Mouse (Mus musculus) spleen, adult 12 weeks (tissue): ENCODE results near the gene E2f8.

ENCODE experiments used
- DNase-seq: peaks from one replicate; pipeline ENCODE4 v3.0.0; 2022; ENCODE audit warnings: low spot score

E2f8 gene

GRCm38 (mm10) chr7:48891029-48891428, 9.6 kb upstream of the E2f8 start:
- DNase-seq, result no peak

DNA sequence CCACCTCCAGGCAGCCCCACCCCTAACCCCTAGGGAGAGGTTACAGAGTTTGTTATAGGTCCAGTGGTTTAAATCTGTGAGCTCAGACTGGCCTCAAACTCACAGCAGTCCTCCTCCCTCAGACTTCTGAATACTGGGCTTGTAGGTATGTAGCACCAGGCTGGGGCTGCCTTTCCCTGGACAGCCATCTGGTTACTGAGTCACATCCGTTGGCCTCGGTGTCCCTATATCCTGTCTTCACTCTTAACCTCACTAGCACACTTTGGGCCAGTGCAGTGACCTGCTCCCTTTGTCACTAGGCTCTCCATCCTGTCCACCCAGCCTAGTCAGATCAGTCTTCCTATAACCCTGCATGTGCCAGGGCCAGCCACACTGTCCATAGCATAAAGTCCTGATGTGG, 7.4 kb upstream of the E2f8 start:
- DNase-seq, result no peak

DNA sequence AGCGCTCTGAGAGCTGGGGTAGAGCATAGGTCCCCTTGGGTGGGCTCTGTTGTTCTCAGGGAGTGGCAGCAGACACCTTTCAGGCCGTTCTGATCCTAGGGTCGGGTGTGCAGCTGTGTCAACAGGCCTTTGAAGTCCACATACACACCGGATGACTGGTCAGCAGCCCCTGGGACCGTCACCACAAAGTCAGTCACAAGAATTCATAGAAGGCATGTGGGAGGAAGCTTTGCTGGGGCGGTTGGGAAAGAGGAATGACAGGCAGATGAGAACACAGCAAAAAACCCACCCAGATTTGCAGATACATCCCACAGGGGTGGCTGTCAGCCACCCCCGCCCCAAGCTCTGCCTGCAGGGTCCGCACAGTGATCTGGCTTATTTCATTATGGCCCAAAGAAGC, 6.6 kb upstream of the E2f8 start:
- no peak for DNase-seq

DNA sequence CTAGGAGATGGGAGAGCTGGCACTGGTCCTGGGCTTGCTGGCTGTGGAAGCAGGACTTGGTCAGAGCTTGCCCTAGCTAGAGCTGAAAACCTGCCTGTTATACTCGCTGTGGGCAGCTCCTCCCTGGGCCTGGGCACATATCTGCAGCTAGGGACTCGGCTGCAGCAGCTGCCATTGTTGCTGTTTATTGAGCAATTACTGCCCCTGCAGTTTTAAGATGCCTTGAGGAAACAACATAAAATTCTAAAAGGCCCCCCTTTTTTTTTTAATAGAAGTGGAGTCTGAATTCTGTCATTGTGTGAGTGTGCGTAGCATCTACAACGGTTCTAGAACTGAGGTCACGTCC, 2.8 kb upstream of the E2f8 start:
- DNase-seq, result no peak

- no peak for DNase-seq
Measured at GRCm38 (mm10) chr7:48883525-48884265, 2.3 kb upstream of the E2f8 start.

- peak; percentile 38 for DNase-seq
Measured at GRCm38 (mm10) chr7:48881971-48882609, 694 bp upstream of the E2f8 start.

DNA sequence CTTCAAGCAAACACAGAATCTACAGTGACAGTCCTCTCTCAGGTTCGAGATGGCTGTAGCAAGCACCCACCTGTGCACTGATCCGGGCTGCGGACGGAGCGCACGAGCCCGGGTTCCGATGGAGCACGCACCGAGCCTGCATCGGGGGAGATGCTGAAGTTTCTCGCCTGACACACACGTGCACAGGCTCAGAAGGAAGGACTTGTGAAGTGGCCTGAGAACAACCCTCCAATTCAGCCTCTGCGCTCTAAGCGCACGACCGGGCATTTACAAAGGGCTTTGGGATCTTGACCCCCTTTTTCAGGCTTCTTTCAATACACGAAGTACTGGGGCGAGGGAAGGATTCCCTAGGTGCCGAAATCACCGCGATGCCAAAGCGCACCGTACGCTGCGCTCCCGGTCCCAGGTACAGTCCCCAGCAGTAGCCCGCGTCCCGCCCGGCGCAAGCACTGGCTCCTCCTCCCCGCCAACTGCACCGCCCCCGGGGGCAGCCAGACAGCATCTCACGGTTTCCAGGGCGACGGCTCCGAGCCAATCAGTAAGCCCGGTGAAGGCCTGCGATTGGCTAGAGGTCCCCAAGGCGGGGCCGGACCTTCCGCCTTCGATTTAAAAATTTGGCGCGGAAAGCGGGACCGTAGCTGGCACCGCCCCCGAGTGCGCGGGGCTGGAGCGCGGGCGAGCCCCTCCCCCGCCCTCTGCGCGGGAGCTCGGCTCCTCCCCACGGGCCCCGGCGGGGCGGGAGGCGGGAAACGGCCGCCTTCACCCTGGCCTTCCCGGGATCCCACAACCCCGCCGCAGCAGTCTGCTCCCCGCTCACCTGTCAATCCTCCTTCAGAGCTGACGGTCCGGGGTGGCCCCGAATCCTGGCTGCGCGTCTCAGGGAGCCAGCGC, 560 bp downstream of the E2f8 start:
- DNase-seq, result peak; percentile 96

DNA sequence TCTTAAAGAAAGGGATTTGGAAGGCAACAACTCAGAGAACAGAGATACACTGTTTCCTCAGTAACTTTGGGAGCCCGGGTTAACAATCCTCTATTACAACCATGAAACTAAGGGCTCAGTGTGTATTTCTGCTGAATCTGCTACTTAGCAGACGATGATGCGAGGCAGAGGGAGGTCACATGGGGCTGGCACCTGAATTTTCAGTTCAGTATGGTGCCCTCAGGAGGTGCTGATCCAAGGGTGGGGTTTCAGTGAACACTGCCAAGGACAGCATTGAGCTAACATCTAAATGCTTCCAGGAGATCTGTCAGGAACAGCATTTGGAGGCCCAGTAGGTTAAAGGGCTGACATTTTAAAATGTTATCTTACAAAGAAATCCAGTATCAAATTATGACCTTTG, 1.8 kb downstream of the E2f8 start:
- no peak for DNase-seq

DNA sequence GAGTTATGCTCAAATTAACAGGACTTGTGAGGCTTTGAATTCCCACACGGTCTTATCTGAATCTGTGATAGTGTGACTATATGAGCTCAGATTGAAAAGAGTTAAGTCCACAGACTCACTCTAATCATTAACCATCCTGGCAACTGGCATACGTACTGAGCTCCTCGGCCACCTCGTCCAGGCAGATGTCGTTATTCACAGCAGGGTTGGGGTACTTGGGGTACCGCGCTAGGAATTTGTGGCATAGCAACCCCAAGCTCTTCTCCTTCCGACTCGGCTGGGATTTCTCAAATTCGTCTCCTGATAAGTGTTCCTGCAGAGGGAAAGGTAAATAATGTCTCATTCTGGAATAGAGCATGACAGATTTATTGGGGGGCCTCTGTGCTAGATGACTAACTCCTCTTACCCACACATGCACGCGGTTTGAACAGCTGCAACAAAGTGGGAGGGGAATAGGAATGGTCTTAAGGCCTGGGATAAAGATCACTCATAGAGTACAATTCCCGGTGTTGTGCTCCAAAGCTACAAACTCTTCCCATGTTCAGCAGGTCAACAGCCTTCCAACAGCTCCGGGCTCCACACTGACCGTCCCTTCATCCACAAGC, 3.5 kb downstream of the E2f8 start:
- DNase-seq, result no peak

- peak; percentile 23 for DNase-seq
Measured at GRCm38 (mm10) chr7:48876526-48876925, 4.9 kb downstream of the E2f8 start.

DNA sequence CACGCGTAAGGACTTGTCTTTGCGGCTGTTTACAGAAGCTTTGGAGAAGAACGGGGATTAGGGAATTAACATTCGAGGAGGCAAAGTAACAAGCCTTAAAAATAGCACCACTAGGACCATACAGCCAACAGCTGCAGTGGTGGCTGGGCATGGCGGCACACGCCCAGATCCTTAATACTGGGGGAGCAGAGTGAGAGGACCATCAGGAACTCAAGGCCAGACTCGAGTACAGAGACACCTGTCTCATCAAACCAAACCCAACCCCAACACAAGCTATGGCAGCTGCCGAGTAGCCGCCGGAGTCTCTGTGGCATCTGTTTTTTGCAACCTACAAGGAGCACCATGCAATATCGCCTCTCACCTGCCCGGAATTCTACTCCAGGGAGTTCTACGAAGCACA, 6.3 kb downstream of the E2f8 start:
- no peak for DNase-seq

GRCm38 (mm10) chr7:48871292-48871691, 10.1 kb downstream of the E2f8 start:
- no peak for DNase-seq

DNA sequence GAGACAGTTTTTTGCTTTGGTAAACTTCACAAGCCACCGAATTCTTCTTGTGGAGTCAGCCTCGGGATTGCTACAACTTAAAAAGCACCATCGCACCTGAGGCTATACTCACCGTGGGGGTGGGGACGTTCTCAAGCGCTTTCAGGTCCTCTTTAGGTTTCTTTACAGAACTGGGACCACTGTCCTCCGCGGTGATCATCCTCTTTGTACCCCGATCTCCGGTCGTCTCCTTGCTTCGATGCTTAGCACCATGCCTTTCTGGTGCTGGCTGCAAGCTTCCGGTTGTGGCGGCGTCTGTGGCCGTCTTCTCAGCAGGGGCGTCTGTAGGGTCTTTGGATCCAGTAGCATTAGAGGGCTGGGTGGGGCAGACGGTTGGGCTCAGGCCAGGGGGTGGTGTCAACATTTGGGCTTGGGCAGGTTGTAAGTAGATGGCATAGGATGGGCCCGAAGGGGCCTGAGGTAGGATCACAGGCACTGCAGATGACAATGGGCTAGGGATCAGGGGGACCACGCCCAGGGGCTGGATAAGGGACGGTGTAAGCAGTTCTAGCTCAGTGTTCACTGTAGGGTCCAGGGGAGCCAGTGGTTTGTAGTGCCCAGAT, 10.7 kb downstream of the E2f8 start:
- no peak for DNase-seq

DNA sequence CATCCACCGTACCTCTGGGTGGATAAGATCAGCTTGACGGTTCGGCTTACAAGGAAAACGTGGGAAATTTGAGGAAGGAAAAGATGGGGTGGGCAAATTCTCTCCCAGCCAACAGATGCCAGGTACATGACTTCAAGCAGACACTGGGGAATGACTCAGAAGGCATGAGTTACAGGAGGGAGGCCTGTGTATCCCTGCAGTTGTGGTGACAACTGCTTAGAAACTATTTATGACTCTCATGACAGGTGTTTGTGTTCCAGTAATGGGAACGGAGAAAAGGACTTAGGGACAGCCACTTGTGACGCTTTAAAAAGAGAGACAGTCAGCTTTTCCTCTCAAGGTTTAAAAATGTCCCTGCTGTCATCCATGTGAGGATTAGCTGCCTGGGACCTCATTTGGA, 11.3 kb downstream of the E2f8 start:
- DNase-seq, result no peak

- DNase-seq, result no peak
Measured at GRCm38 (mm10) chr7:48867576-48867975, 13.8 kb downstream of the E2f8 start.

DNA sequence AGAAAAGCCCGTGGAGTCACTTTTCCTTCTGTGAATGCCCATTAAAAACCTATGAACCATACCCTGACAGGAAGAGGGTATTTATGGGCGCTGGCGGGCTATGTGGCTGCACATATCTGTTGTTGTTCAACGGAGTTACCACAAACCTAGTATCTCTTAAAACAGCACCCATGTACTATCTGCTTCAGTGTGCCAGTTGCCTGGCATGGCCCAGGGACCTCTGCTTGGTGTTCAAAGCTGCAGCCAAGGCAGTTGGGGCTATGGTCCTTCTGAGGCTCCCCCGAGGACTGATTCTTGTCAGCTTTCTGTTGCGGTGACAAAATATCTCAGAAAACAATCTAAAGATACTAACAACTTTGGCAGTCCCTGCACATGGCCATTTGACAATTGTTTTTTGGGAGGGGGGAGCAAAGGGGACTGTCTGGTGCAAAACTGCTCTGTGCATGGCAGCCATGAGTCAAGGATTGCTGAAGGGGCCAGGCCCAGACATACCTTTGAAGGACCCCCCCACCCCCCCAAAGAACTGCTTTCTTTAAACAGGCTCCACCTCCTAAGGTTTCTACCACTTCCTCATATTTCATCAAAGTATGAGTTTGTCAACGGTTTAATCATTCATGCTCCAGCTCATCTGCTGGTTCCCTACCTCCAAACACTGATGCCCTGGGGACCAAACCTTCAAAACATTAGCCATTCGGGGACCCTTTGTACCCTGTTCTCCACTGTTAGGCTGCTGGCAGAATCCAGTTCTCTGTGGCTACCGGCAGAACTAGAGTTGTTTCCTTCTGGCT, 16.5 kb downstream of the E2f8 start:
- DNase-seq, result no peak

DNA sequence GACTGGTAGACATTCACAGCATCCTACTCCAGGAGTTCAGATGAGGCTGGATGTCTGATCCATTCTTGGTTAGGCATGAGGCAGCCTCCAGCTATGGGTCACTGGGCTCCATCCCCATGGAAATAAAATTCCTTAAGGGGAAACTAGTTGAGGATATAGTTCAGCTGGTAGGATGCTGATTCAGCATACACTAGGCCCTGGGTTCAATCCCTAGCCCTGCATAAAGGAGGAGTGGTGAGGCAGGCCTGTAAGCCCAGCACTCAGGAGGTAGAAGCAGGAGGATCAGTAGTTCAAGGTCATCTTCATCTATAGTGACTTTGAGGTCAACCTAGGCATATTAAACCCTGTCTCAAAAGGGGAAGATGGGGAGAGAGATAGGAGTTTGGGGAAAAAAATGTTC, 17.2 kb downstream of the E2f8 start:
- DNase-seq, result no peak

GRCm38 (mm10) chr7:48861796-48862195, 19.6 kb downstream of the E2f8 start:
- no peak for DNase-seq

DNA sequence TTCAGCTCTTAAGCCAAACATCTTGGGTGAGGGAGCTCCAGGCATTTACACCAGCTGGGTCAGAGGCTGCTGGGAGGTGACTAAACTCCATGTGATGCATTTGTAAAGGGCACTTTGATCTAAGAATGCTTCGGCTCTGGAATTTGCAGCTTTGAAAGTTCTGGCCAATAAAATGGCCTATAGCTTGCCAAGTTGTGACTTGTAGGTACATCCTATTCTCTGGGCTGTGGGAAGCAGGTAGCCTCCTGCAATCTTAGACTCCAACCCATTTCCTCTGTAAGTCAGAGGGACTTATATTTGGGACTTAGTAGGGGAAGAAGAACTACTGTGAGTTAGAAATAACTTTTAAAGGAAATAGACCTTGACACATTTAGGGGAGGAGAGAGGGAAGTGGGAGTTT, 20.4 kb downstream of the E2f8 start:
- DNase-seq, result no peak

- DNase-seq, result no peak
Measured at GRCm38 (mm10) chr7:48859362-48859761, 22.0 kb downstream of the E2f8 start.

DNA sequence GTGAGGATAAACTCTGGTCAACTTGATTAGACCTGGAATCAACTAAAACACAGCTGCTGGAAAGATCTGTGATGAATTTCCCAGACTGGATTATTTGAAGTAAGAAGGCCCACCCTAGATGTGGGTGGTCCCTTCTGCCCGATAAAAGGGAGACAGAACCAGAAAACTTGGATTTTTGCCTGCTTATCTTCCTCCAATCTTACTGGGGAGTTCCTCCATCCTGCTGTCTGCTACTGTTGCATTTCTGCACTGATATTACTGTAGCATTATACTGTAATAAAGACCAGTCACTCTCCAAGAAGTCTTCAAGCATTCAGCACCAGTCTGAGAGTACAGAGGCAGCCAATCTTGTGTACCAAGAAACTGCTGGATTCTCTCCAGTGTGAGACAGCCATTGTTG, 23.1 kb downstream of the E2f8 start:
- DNase-seq, result no peak
